Mouse (Mus musculus) intestine, embryonic 15.5 days (tissue): ENCODE data around the gene Serpinb13. TPM values are rescaled to one million over a fixed set of nuclear protein-coding genes. Genes with fewer than 3 reads are reported as not detected.
"Not testable (repeated sequence)": the region's sequence is repeated elsewhere in the genome, so short reads cannot be mapped to it uniquely, and the experiment has no call there.

ENCODE experiments used
- ATAC-seq: fragments of 200-750 bp; cut with Nextera tagmentation; 2 replicates; pipeline ENCODE4 v1.8.0; 2017; ENCODE audit warnings: moderate TSS enrichment, moderate library complexity
- H3K27ac ChIP-seq: fragments of 300-500 bp; sonication (generic); 2 replicates; pipeline ENCODE4 v1.5.1; 2015; ENCODE audit warnings: mild to moderate bottlenecking, inconsistent platforms
- H3K27me3 ChIP-seq: fragments of 300-500 bp; sonication (generic); replicated peaks from 2 replicates; pipeline ENCODE4 v1.6.1; 2015; ENCODE audit warnings: inconsistent platforms
- H3K36me3 ChIP-seq: fragments of 300-500 bp; sonication (generic); 2 replicates; pipeline ENCODE4 v1.6.1; 2015; ENCODE audit warnings: inconsistent platforms
- H3K4me1 ChIP-seq: fragments of 300-500 bp; sonication (generic); replicated peaks from 2 replicates; pipeline ENCODE4 v1.6.1; 2015; ENCODE audit warnings: inconsistent platforms
- H3K4me2 ChIP-seq: fragments of 300-500 bp; sonication (generic); replicated peaks from 2 replicates; pipeline ENCODE4 v1.6.1; 2015; ENCODE audit warnings: mild to moderate bottlenecking, inconsistent platforms
- H3K4me3 ChIP-seq: fragments of 300-500 bp; sonication (generic); replicated peaks from 2 replicates; pipeline ENCODE4 v1.5.1; 2015; ENCODE audit warnings: inconsistent platforms
- H3K9ac ChIP-seq: fragments of 300-500 bp; sonication (generic); 2 replicates; pipeline ENCODE4 v1.6.1; 2015; ENCODE audit warnings: inconsistent platforms
- H3K9me3 ChIP-seq: fragments of 300-500 bp; sonication (generic); 2 replicates; pipeline ENCODE4 v1.6.1; 2016; ENCODE audit warnings: inconsistent platforms
- WGBS: fragments of 180-500 bp; shearing (Covaris S2); methylation state at CpG from one replicate; pipeline ENCODE4 v1.1.7; 2015; 5-methylcytosine and 5-hydroxymethylcytosine counted together
- polyA plus RNA-seq: library from polyadenylated mRNA; unstranded; fragments of >200 nt; fragmentation: Nextera tagmentation; extraction: Ambion mirVana; gene quantifications from 2 replicates; pipeline ENCODE4 v1.2.1, GENCODE M21; 2015

The Serpinb13 gene
- polyA plus RNA-seq, 1 experiment from 2014 or later: not detected

DNA sequence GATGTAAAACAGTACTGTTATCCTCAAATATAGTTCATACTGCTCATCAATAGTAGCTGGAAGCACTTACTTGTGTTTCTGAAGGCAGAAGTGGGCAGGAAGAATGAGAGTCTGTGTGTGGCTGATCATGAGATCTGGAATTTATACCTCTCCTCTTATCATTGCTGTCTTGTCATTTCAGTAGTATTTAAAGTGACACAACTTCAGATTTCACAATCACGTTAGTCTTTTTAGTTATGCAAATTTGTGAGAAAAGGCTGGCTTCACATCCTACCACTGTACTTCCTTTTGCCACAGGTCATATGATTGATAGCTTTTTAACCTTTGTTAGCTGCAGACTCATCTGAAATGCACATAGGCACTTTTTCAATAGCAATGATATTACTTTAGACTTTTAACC is 45.1 kb downstream of the Serpinb13 start:
- no peaks in the 10 kb centered on the region for H3K4me1 ChIP-seq
- ATAC-seq: no peak
- no peaks in the 10 kb centered on the region for H3K27me3 ChIP-seq
- no peaks in the 10 kb centered on the region for H3K9me3 ChIP-seq
- H3K4me2 ChIP-seq: no peak overlapping the region
- no peak overlapping the region for H3K9ac ChIP-seq
- 80% methylated on average over 1 of the region's 1 CpGs for WGBS
- no peak overlapping the region for H3K27ac ChIP-seq
- H3K36me3 ChIP-seq: no peaks in the 10 kb centered on the region
- H3K4me3 ChIP-seq: no peak overlapping the region

- H3K9ac ChIP-seq, ATAC-seq, H3K4me3 ChIP-seq, H3K36me3 ChIP-seq, H3K27me3 ChIP-seq, H3K27ac ChIP-seq, H3K4me1 ChIP-seq, H3K4me2 ChIP-seq, H3K9me3 ChIP-seq: not testable (repeated sequence)
- 78% methylated on average over 3 of the region's 3 CpGs for WGBS
These were observed 53.5 kb downstream of the Serpinb13 start for GRCm38 (mm10) chr1:107034236-107034635.

Other genes with a start within 250 kb of the Serpinb13 start
- 13.2 and 14.9 TPM in 2 replicates for gene Kdsr, start 221.3 kb upstream of the Serpinb13 start, polyA plus RNA-seq
- gene Vps4b, start 184.3 kb upstream of the Serpinb13 start, polyA plus RNA-seq: 66.5 and 82.2 TPM in 2 replicates
- 0.09 and 0.14 TPM in 2 replicates for gene Serpinb5, start 119.8 kb upstream of the Serpinb13 start, polyA plus RNA-seq
- 0.08 TPM in 1 of 2 replicates, not detected in the other for gene Serpinb12, start 46.5 kb upstream of the Serpinb13 start, polyA plus RNA-seq
- not detected in 2 replicates for gene Serpinb3a, start 71.3 kb downstream of the Serpinb13 start, polyA plus RNA-seq
- not detected in 2 replicates for gene Serpinb3d, start 102.5 kb downstream of the Serpinb13 start, polyA plus RNA-seq